Comparison of ENCODE assay signal across 8 mouse cellular contexts in genomic region chr13:21326657-21327211, GRCm38 (mm10). TPM values are rescaled to one million over a fixed set of nuclear protein-coding genes. Genes with fewer than 3 reads are reported as not detected.
DNase-seq lines count a peak whose midpoint lies in the region; ATAC-seq lines count a peak whose summit lies in the region.

No protein-coding gene starts in this region.

- no peak overlapping the region; the same call in 1 of the 2 replicates for H3K9ac ChIP-seq in hindbrain, embryonic 11.5 days (ENCODE audit: low read depth, low read length)

- WGBS in hindbrain, embryonic 11.5 days, result under 1% methylated on average over 24 of the region's 24 CpGs

- H3K9me3 ChIP-seq in hindbrain, embryonic 11.5 days (ENCODE audit: control insufficient read depth, low read length), result no peaks in the 10 kb centered on the region

- peak; percentile 75 for ATAC-seq in hindbrain, embryonic 11.5 days (ENCODE audit: low FRiP score)

- peak overlapping the region; percentile 46 for H3K4me2 ChIP-seq in hindbrain, embryonic 11.5 days (replicated peaks; ENCODE audit: low read depth, low read length)

- peak overlapping the region; percentile 43 for H3K4me3 ChIP-seq in hindbrain, embryonic 11.5 days (ENCODE audit: low read depth, low read length)

- no peaks in the 10 kb centered on the region for H3K4me1 ChIP-seq in hindbrain, embryonic 11.5 days (replicated peaks; ENCODE audit: control insufficient read depth, insufficient read depth, low read length)

- DNase-seq in Muller cell, postnatal 12 days (ENCODE audit: inconsistent ontology term), result peak; percentile 87
- DNase-seq in cerebellum, adult 8-10 months, result peak; percentile 79
- peak; percentile 26 to 92 for DNase-seq in frontal cortex, adult 2 months (ENCODE audit: extremely low spot score in 1 of 2, low spot score in 1 of 2)
- peak; percentile 94 for DNase-seq in hindbrain, embryonic 11.5 days (ENCODE audit: low spot score)
- DNase-seq in layer of hippocampus, postnatal 10 days (ENCODE audit: low spot score in 2 of 2), result peak; percentile 87 to 88
- DNase-seq in lung, postnatal 10 days, result peak; percentile 86
- DNase-seq in retina, postnatal 7 days (ENCODE audit: low read depth, low spot score), result peak; percentile 73
- DNase-seq in urinary bladder, adult 2 months (ENCODE audit: low spot score), result peak; percentile 60

- no peak overlapping the region for H3K27ac ChIP-seq in hindbrain, embryonic 11.5 days (ENCODE audit: low read depth, low read length)

- H3K27me3 ChIP-seq in hindbrain, embryonic 11.5 days (ENCODE audit: control insufficient read depth, insufficient read depth, low read length), result no peaks in the 10 kb centered on the region; the same call in 1 of the 2 replicates

- no peaks in the 10 kb centered on the region for H3K36me3 ChIP-seq in hindbrain, embryonic 11.5 days (ENCODE audit: control insufficient read depth, insufficient read depth, low read length)

RNA-seq across cellular contexts. Expression of gene Gpx6, which starts 14.8 kb away (rescaled TPM):
- polyA plus RNA-seq in frontal cortex, adult 2 months (2012; rRNA removed), result 0.50 and 1.3 TPM in 2 replicates
- 0.32 TPM in 1 of 2 replicates, not detected in the other for polyA plus RNA-seq in hindbrain, embryonic 11.5 days (2014; fragmentation: Nextera tagmentation; extraction: Ambion mirVana)
- not detected for total RNA-seq in layer of hippocampus, postnatal 10 days (2021)
- polyA plus RNA-seq in urinary bladder, adult 2 months (2012; rRNA removed), result not detected in 2 replicates

RNA-seq across cellular contexts. Expression of gene Olfr1367, which starts 20.0 kb away (rescaled TPM):
- polyA plus RNA-seq in frontal cortex, adult 2 months (2012; rRNA removed), result not detected in 2 replicates
- not detected in 2 replicates for polyA plus RNA-seq in hindbrain, embryonic 11.5 days (2014; fragmentation: Nextera tagmentation; extraction: Ambion mirVana)
- total RNA-seq in layer of hippocampus, postnatal 10 days (2021), result not detected
- not detected in 2 replicates for polyA plus RNA-seq in urinary bladder, adult 2 months (2012; rRNA removed)

RNA-seq across cellular contexts. Expression of gene Gpx5, which starts 34.2 kb away (rescaled TPM):
- polyA plus RNA-seq in frontal cortex, adult 2 months (2012; rRNA removed), result 0.08 TPM in 1 of 2 replicates, not detected in the other
- not detected in 2 replicates for polyA plus RNA-seq in hindbrain, embryonic 11.5 days (2014; fragmentation: Nextera tagmentation; extraction: Ambion mirVana)
- not detected for total RNA-seq in layer of hippocampus, postnatal 10 days (2021)
- 0.10 TPM in 1 of 2 replicates, not detected in the other for polyA plus RNA-seq in urinary bladder, adult 2 months (2012; rRNA removed)

RNA-seq across cellular contexts. Expression of gene Zscan12, which starts 35.9 kb away (rescaled TPM):
- polyA plus RNA-seq in frontal cortex, adult 2 months (2012; rRNA removed), result 6.7 and 6.8 TPM in 2 replicates
- polyA plus RNA-seq in hindbrain, embryonic 11.5 days (2014; fragmentation: Nextera tagmentation; extraction: Ambion mirVana), result 18.7 and 20.3 TPM in 2 replicates
- total RNA-seq in layer of hippocampus, postnatal 10 days (2021), result 10 to 100 TPM in 1 of 2 experiments, 1 to 10 TPM in 1; 9.9 to 10.2 TPM
- 7.9 and 8.0 TPM in 2 replicates for polyA plus RNA-seq in urinary bladder, adult 2 months (2012; rRNA removed)
